10 mouse cellular contexts compared by ENCODE assay signal in genomic region chr11:88534331-88534929, GRCm38 (mm10).
DNase-seq lines count a peak whose midpoint lies in the region; ATAC-seq and TF ChIP-seq lines count a peak whose summit lies in the region.
"Had no signal": no experiment of that assay in that cellular context is flagged by ENCODE, and none has a peak within 500 bp of the region (broad histone marks: within the 10 kb centered on the region; RNA-seq: fewer than 3 reads in every experiment).

No protein-coding gene starts in this region.

- peak overlapping the region; percentile 61 for H3K27ac ChIP-seq in heart, embryonic 13.5 days (replicated peaks)
- H3K27ac ChIP-seq in heart, embryonic 11.5 days (ENCODE audit: low read depth, low read length): no peak overlapping the region
- H3K27ac ChIP-seq in hindbrain, embryonic 13.5 days: peak overlapping the region; percentile 85
- no peak overlapping the region for H3K27ac ChIP-seq in lung, postnatal 0 days (ENCODE audit: low read length)
- H3K27ac ChIP-seq: limb, embryonic 15.5 days had no signal

- H3K4me2 ChIP-seq in heart, embryonic 13.5 days: peak overlapping the region; percentile 11; the same call in 1 of the 2 replicates
- H3K4me2 ChIP-seq in heart, embryonic 11.5 days: no peak overlapping the region; the same call in 1 of the 2 replicates
- 0 out of 2 replicates have a peak overlapping the region, but pooled peaks have one; percentile 18 for H3K4me2 ChIP-seq in hindbrain, embryonic 13.5 days
- no peak overlapping the region for H3K4me2 ChIP-seq in lung, postnatal 0 days (replicated peaks; ENCODE audit: low read depth, low read length)
- H3K4me2 ChIP-seq: limb, embryonic 15.5 days had no signal

- no peak for ATAC-seq in heart, embryonic 13.5 days (ENCODE audit: extremely low read depth, insufficient number of reproducible peaks, low FRiP score, low TSS enrichment)
- ATAC-seq in heart, embryonic 11.5 days (replicated peaks; ENCODE audit: insufficient number of reproducible peaks, low FRiP score, low TSS enrichment): no peak
- ATAC-seq in hindbrain, embryonic 13.5 days (ENCODE audit: low FRiP score): no peak; the same call in 1 of the 2 replicates
- no peak for ATAC-seq in lung, postnatal 0 days

- no peaks in the 10 kb centered on the region for H3K27me3 ChIP-seq in heart, embryonic 13.5 days (replicated peaks)
- H3K27me3 ChIP-seq in heart, embryonic 11.5 days (ENCODE audit: control insufficient read depth, insufficient read depth, low read length): no peaks in the 10 kb centered on the region
- H3K27me3 ChIP-seq in hindbrain, embryonic 13.5 days: no peaks in the 10 kb centered on the region
- no peaks in the 10 kb centered on the region for H3K27me3 ChIP-seq in lung, postnatal 0 days (replicated peaks; ENCODE audit: insufficient read depth, low read length)
- H3K27me3 ChIP-seq: limb, embryonic 15.5 days had no signal

- peak overlapping the region; percentile 58 for H3K9ac ChIP-seq in heart, embryonic 13.5 days
- no peak overlapping the region for H3K9ac ChIP-seq in heart, embryonic 11.5 days (ENCODE audit: low read depth, low read length)
- H3K9ac ChIP-seq in hindbrain, embryonic 13.5 days: peak overlapping the region; percentile 60
- H3K9ac ChIP-seq in lung, postnatal 0 days (replicated peaks; ENCODE audit: low read depth): no peak overlapping the region
- H3K9ac ChIP-seq: limb, embryonic 15.5 days had no signal

- DNase-seq in embryo, embryonic 9.5 days (ENCODE audit: extremely low spot score): peak; percentile 49
- peak; percentile 49 for DNase-seq in neural tube, embryonic 10.5 days (ENCODE audit: extremely low spot score, low spot score)
- no peak for DNase-seq in spleen, postnatal 36 days (ENCODE audit: low spot score in 2 of 2)
- DNase-seq in kidney, adult 9 months: no peak
- DNase-seq in lung, postnatal 0 days (ENCODE audit: low spot score): no peak
- DNase-seq: kidney, postnatal 14 days had no signal

- no peak overlapping the region for H3K4me3 ChIP-seq in heart, embryonic 13.5 days
- H3K4me3 ChIP-seq in heart, embryonic 11.5 days (ENCODE audit: low read depth, low read length): no peak overlapping the region
- H3K4me3 ChIP-seq in hindbrain, embryonic 13.5 days: no peak overlapping the region
- no peak overlapping the region for H3K4me3 ChIP-seq in lung, postnatal 0 days (ENCODE audit: low read depth, low read length)
- H3K4me3 ChIP-seq: limb, embryonic 15.5 days had no signal

- H3K36me3 ChIP-seq in heart, embryonic 13.5 days: peaks cover 4% of the 10 kb centered on the region; the same call in 1 of the 2 replicates
- no peaks in the 10 kb centered on the region for H3K36me3 ChIP-seq in heart, embryonic 11.5 days (ENCODE audit: control insufficient read depth, insufficient read depth, low read length)
- H3K36me3 ChIP-seq in hindbrain, embryonic 13.5 days: no peaks in the 10 kb centered on the region
- no peaks in the 10 kb centered on the region for H3K36me3 ChIP-seq in lung, postnatal 0 days (ENCODE audit: insufficient read depth, low read length)
- H3K36me3 ChIP-seq: limb, embryonic 15.5 days had no signal

- no peaks in the 10 kb centered on the region for H3K9me3 ChIP-seq in heart, embryonic 13.5 days
- no peaks in the 10 kb centered on the region for H3K9me3 ChIP-seq in heart, embryonic 11.5 days (replicated peaks; ENCODE audit: control insufficient read depth, low read length)
- no peaks in the 10 kb centered on the region for H3K9me3 ChIP-seq in hindbrain, embryonic 13.5 days
- H3K9me3 ChIP-seq in lung, postnatal 0 days (ENCODE audit: low read length): no peaks in the 10 kb centered on the region
- H3K9me3 ChIP-seq: limb, embryonic 15.5 days had no signal

- no peak for TF ChIP-seq CTCF in lung, postnatal 0 days (IDR thresholded peaks at IDR 0.05)

- 40% methylated on average over 11 of the region's 11 CpGs for WGBS in heart, embryonic 13.5 days
- 46% methylated on average over 11 of the region's 11 CpGs for WGBS in heart, embryonic 11.5 days (ENCODE audit: insufficient replicate concordance)
- WGBS in hindbrain, embryonic 13.5 days: 7% methylated on average over 11 of the region's 11 CpGs
- WGBS in lung, postnatal 0 days: 52% methylated on average over 11 of the region's 11 CpGs

- TF ChIP-seq EP300 in lung, postnatal 0 days (IDR thresholded peaks at IDR 0.05): no peak

- peaks cover 71% of the 10 kb centered on the region for H3K4me1 ChIP-seq in heart, embryonic 13.5 days
- H3K4me1 ChIP-seq in heart, embryonic 11.5 days (ENCODE audit: control insufficient read depth, insufficient read depth, low read length): peaks cover 61% of the 10 kb centered on the region
- H3K4me1 ChIP-seq in hindbrain, embryonic 13.5 days (replicated peaks): peaks cover 72% of the 10 kb centered on the region
- H3K4me1 ChIP-seq in lung, postnatal 0 days (ENCODE audit: insufficient read depth, low read depth, low read length): peaks cover 3% of the 10 kb centered on the region; the same call in 1 of the 2 replicates

Comparison
In these comparisons a context has a peak if more than half of its experiments do, and no peak if none do; other contexts are left out.
1. H3K27ac ChIP-seq: peak in heart, embryonic 13.5 days (single experiment) and hindbrain, embryonic 13.5 days (single experiment); none in heart, embryonic 11.5 days (single experiment) and lung, postnatal 0 days (single experiment).
2. H3K4me2 ChIP-seq: peak in heart, embryonic 13.5 days (single experiment) and hindbrain, embryonic 13.5 days (single experiment); none in heart, embryonic 11.5 days (single experiment) and lung, postnatal 0 days (single experiment).
3. H3K9ac ChIP-seq: peak in heart, embryonic 13.5 days (single experiment) and hindbrain, embryonic 13.5 days (single experiment); none in heart, embryonic 11.5 days (single experiment) and lung, postnatal 0 days (single experiment).
4. DNase-seq: peak in embryo, embryonic 9.5 days (single experiment) and neural tube, embryonic 10.5 days (single experiment); none in spleen, postnatal 36 days (0 of 2), kidney, adult 9 months (single experiment) and lung, postnatal 0 days (single experiment).